Mouse (Mus musculus) heart, adult 8-10 months (tissue): Measurements from ENCODE around the gene Wnt3. TPM values are rescaled to one million over a fixed set of nuclear protein-coding genes. Genes with fewer than 3 reads are reported as not detected.

Experiments
- DNase-seq: peaks from one replicate; pipeline ENCODE4 v3.0.0; 2022; ENCODE audit warnings: low spot score
- total RNA-seq, 4 experiments: library from RNA; stranded (reverse); gene quantifications; 2 replicates each; pipeline ENCODE4 v1.2.4; 2022

Wnt3 gene
- total RNA-seq, 4 experiments from 2014 or later, result not detected

DNA sequence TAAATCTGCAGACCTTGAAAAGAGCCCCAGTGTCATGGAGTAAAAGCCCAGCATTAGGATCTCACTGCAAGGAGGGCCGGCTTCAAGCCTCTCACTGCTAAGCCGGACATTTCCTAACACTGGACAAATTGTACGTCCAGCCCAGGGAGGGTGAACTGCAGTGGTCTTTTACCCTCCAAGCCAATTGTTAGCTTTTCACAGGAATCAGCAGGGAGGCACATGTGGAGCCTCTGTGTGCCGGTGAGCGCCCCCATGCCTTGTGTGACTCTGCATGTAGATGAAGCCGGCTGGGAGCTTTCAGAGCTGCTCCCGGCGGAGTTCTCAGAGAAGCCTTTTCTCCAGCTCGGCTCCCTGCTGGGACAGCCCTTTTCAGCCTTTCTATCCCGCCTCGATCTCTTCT lies 66.9 kb downstream of the Wnt3 start:
- no peak for DNase-seq

DNA sequence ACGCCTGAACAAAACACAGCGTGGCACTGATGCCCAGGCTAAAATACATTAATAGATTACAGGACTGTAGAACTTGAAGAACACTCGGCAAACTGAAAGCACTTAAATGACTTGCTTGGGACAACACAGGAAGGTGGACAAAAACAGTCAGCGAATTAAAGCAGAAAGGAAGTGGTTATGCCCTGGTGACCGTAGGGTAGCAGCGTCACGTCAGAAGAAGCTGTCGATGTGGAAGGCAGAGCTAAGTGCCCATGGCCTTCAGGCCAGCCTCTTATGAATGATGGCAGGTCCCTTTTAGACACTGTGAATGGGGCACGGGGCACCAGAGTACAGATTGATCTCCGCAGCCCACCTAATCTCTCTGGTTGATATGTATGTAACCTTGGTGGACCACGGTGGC lies 74.3 kb downstream of the Wnt3 start:
- no peak for DNase-seq

DNA sequence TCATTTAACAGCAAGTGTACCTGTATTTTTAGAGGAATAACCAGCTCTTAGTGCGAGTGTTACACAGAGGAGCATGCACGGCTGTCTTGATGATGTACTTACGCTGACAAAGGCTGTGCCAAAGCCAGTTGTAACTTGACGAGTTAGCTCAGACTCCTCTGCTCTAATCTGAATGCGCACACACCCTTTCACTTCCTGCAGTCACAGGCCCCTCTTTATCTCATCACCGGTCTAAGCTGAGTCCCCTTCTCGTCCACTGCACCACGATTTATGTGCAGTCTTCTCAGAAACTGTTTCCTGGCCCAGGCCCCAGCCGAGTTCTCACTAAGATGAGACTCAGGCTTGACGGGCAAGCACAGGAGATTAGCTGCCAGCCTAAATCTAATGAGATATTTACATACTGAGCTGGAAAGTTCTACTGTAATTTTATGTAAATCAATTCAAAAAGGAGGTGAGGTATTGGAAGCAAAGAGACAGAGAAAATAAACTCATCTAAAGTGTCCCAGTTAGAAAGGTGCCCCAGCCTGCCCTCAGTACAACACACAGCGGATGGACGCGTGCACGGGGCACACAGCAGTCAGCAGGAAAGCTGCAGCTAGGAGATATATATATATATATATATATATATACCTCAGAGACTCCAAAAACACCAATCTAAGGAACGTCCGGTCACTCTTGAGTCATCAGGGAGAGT lies 78.8 kb downstream of the Wnt3 start:
- DNase-seq, result no peak

DNA sequence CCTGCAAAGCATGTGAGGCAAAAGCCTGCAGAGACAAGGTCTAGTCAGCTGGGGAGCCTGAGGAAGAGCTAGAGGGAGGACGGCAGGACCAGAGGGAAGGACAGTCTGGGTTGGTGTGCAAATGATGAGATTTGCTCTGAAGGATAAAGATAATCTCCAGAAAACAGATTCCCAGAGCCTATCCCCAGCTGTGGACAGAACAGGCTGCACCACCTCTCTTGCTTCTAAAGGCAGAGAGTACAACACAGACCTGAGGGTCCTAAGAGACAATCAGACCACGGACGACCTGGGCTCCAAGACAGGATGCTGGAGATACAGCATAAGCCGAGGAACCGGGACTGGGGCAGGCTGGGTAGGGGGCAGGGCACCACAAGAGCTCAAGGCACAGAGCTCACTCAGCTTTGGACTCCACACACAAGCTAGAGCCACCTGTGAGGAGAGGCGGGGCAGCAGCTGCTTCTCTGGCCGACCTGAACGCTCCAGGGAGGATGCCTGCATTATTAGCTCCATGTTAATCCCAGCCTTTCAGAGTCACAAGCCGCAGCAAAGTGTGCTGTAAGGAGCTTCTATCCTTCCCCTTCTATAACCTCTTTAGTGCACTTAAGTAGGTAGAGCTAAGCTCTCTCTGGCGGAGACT lies 79.5 kb downstream of the Wnt3 start:
- DNase-seq, result no peak

DNA sequence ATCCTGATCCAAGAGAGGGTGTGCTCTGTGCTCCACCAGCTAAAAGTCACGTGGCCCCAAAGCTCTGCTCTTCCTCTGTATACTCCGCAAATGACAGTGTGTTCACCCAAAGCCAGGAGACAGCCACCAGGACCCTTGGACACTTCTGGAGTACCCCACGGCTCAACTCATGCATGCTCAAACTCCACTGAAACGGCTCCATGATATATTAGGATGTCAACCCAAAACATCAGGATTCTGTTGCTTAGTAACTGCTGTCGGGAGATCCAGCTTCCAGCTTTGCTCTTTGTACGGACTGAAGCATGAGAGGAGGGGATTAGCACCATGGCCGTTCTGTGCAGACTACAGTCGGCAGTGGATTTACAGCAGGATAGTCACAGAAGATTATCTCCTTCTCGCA lies 80.3 kb downstream of the Wnt3 start:
- no peak for DNase-seq

DNA sequence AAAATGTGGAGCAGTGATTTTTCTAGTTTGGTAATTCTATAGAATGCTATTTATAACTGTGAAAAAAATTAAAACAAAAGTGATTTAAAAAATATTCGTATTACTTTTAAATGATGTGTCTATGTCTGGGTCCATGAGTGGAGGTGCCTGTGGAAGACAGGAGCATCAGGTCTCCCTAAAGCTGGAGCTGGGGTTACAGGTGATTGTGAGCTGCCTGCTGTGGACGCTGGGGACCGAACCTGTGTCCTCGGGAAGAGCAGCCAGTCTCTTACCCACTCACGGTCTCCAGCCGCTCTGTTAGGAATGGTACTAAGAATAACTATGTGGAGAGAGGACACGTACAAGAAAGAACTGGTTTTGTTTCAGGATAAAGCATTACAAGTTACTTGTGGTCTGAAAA lies 82.7 kb downstream of the Wnt3 start:
- DNase-seq, result no peak

DNA sequence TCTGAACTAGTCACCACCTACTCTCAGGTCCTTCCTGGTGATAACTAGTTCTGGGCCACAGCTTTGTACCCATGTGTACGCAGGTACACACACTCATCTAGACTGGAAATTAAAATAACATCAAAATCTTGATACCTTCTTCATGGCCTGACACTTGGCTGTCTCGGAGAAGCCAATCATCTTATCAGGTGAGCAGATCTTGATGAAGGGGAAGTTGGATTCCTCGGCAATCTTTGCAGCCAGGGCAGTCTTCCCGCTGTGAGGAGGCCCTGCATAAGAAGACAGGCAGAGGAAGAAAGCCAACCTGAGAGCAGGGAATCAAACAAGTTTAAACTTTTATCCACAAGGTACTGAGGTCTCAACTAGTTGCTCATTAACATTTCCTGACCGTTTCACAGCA lies 84.8 kb downstream of the Wnt3 start:
- no peak for DNase-seq

DNA sequence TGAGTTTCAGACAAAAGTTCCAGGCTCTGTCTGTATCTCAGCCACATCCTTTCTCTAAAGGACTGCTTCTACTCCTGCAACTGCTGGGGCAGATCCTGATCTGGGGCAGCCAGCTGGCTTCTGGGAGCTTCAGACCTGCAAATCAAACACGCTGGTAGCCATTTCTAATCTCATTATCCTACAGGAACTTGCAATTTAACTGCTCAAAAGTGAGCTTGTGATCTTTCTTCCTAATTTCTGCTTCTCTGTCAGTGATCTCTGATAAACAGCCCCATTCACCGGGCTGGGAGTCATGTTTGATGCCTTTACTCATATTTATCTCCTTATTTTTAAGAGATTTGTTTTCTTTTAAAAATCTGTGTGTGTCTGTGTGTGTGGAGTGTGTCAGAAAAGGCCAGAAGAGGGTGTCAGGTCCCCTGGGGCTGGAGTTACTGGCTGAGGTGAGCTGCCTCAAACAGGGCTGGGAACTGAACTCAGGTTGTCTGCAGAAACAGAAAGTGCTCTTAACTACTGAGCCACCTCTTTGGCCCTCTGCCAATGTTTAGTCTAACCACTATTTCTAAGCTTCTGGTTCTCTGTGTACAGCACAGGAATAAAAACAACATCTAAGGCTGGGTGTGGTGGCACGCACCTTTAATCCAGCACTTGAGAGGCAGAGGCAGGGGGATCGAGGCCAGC lies 86.1 kb downstream of the Wnt3 start:
- no peak for DNase-seq

DNA sequence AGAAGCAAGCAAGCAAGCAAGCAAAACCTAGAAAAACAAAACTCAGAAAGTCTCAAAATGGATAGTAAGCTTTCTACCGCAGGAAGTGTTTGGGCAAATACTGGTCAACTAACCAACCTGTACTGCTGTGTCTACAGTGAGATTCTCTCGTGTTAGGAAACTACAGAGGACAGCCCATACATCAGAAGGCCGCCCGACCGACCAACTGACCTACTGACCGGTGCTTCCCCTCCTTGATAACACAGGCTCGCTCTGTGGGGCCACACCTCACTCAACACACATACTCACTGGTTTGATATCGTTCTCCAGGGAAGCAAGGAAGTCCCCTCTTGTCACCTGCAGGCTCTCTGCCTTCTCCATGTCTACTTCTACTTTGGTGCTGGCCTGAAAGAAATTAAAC lies 89.0 kb downstream of the Wnt3 start:
- DNase-seq, result no peak

DNA sequence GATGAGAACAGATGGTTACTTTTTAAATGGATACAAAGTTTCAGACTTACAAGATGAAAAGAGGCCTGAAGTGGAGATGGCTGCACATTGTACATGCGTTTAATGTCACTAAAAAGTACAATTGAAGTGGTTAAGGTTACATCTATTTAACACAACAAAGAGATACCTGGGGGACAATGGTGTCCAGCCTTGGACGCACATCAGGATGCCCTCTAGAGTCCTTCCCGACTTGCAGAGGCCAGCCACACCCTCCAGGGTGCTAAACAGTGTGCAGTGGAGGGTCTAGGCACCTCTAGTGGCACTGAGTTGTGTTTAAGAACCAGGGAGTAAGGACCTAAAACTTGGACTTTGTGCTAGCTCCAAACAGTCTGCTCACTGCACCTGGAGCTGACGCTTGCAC lies 90.5 kb downstream of the Wnt3 start:
- DNase-seq, result no peak

DNA sequence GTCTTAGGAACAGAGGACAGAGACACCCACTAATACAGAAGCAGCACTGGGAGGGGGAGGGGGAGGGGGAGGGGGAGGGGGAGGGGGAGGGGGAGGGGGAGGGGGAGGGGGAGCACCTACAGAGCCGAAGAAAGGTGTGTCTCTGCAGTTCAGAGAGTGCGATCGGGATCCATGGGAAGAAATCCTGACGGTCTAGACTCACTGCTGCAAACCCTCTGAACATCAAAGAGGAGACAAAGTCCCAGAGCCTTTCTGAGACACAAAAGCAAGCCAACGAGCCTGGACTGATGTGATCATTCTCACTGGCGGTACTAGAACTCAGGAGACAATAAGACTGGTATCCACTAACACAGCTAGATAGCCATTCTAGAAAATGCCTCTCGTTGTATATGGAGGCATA lies 91.4 kb downstream of the Wnt3 start:
- no peak for DNase-seq

Other genes with a start within 250 kb of the Wnt3 start
- not detected for gene Gm884, start 153.0 kb upstream of the Wnt3 start, total RNA-seq
- not detected for gene Lyzl6, start 135.3 kb upstream of the Wnt3 start, total RNA-seq
- not detected for gene Rprml, start 124.6 kb upstream of the Wnt3 start, total RNA-seq
- 10 to 100 TPM; 29.3 to 37.1 (median 34.4) TPM for gene Gosr2, start 76.3 kb upstream of the Wnt3 start, total RNA-seq
- gene Wnt9b, start 24.3 kb upstream of the Wnt3 start, total RNA-seq, result under 1 TPM; 0.57 to 0.95 (median 0.69) TPM
- gene Nsf, start 179.9 kb downstream of the Wnt3 start, total RNA-seq, result 10 to 100 TPM; 23.1 to 31.5 (median 27.0) TPM
- gene Arf2, start 192.6 kb downstream of the Wnt3 start, total RNA-seq, result 10 to 100 TPM; 24.4 to 30.3 (median 26.0) TPM